Mouse (Mus musculus): ENCODE data around the gene Plekha6. TPM values are rescaled to one million over a fixed set of nuclear protein-coding genes. Genes with fewer than 3 reads are reported as not detected.

Plekha6 gene
- polyA plus RNA-seq, 1 experiment from 2014 or later: 18.7 TPM

GRCm38 (mm10) chr1:133204341-133204849 lies 40.4 kb downstream of the Plekha6 start:
- Histone ChIP-seq H3K36me3 (no peaks in the 10 kb centered on the region), H3K9ac (no peak overlapping the region), H3K4me3 (no peak overlapping the region), H3K4me2 (no peak overlapping the region), H3K9me3 (replicated peaks) (no peaks in the 10 kb centered on the region), H3K4me1 (replicated peaks) (peaks cover 42% of the 10 kb centered on the region), H3K27ac (ENCODE audit: poor library complexity, severe bottlenecking) (no peak overlapping the region), H3K27me3 (replicated peaks) (0 out of 2 replicates have a peak, but pooled peaks cover 4% of the 10 kb centered on the region)
- WGBS: 59% methylated on average over 11 of the region's 11 CpGs
- no peak for ATAC-seq (ENCODE audit: insufficient number of reproducible peaks, low FRiP score)

DNA sequence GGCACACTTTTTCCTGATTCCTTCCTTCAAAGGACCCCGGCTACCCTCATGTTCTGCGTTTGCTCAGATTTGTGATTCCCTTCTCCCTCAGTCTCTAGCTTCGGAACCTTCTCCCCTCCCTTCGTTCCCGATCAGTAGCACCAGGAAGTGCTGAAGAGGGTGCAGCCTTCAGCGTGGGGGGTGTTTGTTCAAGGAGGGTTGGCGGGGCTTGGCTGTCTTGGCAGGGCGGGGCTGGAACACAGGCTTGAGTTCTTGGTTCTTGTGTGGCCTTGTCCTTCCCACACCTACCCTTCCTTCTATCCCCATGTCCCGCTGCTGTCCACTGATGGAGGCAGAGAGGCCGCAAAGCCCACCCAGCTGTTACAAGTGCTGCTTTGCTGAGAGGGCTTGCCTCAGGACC lies 41.0 kb downstream of the Plekha6 start:
- 65% methylated on average over 10 of the region's 10 CpGs for WGBS
- H3K9ac ChIP-seq: no peak overlapping the region
- 0 out of 2 replicates have a peak, but pooled peaks cover 4% of the 10 kb centered on the region for H3K27me3 ChIP-seq (replicated peaks)
- no peak overlapping the region for H3K4me2 ChIP-seq
- H3K4me3 ChIP-seq: no peak overlapping the region
- ATAC-seq (ENCODE audit: insufficient number of reproducible peaks, low FRiP score): no peak
- peaks cover 43% of the 10 kb centered on the region for H3K4me1 ChIP-seq (replicated peaks)
- no peaks in the 10 kb centered on the region for H3K36me3 ChIP-seq
- no peak overlapping the region for H3K27ac ChIP-seq (ENCODE audit: poor library complexity, severe bottlenecking)
- H3K9me3 ChIP-seq (replicated peaks): no peaks in the 10 kb centered on the region

- no peak overlapping the region for H3K4me2 ChIP-seq
- 81% methylated on average over 10 of the region's 11 CpGs for WGBS
- no peak overlapping the region for H3K27ac ChIP-seq (ENCODE audit: poor library complexity, severe bottlenecking)
- H3K27me3 ChIP-seq (replicated peaks): 0 out of 2 replicates have a peak, but pooled peaks cover 4% of the 10 kb centered on the region
- H3K4me3 ChIP-seq: no peak overlapping the region
- H3K9me3 ChIP-seq (replicated peaks): no peaks in the 10 kb centered on the region
- ATAC-seq (ENCODE audit: insufficient number of reproducible peaks, low FRiP score): no peak
- no peaks in the 10 kb centered on the region for H3K36me3 ChIP-seq
- H3K9ac ChIP-seq: no peak overlapping the region
- peaks cover 49% of the 10 kb centered on the region for H3K4me1 ChIP-seq (replicated peaks)
These were observed 44.2 kb downstream of the Plekha6 start for GRCm38 (mm10) chr1:133208086-133208815.

GRCm38 (mm10) chr1:133209036-133209435 lies 45.0 kb downstream of the Plekha6 start:
- H3K4me2 ChIP-seq: no peak overlapping the region
- no peaks in the 10 kb centered on the region for H3K9me3 ChIP-seq (replicated peaks)
- H3K36me3 ChIP-seq: no peaks in the 10 kb centered on the region
- H3K4me3 ChIP-seq: no peak overlapping the region
- H3K27me3 ChIP-seq (replicated peaks): 0 out of 2 replicates have a peak, but pooled peaks cover 4% of the 10 kb centered on the region
- WGBS: 76% methylated on average over 11 of the region's 11 CpGs
- no peak overlapping the region for H3K9ac ChIP-seq
- peaks cover 50% of the 10 kb centered on the region for H3K4me1 ChIP-seq (replicated peaks)
- ATAC-seq (ENCODE audit: insufficient number of reproducible peaks, low FRiP score): no peak
- no peak overlapping the region for H3K27ac ChIP-seq (ENCODE audit: poor library complexity, severe bottlenecking)

DNA sequence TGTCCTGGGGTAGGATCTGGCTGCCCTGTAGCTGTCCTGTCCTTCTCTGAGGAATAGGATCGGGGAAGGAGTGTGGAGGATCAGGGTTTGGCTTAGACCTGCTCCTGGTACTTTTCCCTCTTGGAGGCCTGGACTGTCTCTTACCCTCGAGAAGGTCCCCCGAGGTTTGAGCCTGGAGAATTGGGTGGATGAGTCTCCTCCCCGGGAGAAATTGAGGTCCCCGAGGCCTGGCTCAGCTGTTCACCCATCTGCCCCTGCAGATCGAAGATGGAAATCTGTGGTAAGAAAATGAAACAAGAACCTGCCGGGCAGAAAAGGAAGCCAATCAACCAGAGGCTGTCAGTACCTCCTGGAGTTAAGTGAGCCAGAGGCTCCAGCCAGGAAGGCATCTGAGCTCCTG lies 45.5 kb downstream of the Plekha6 start:
- Histone ChIP-seq H3K4me2 (no peak overlapping the region), H3K4me1 (replicated peaks) (peaks cover 50% of the 10 kb centered on the region), H3K27ac (ENCODE audit: poor library complexity, severe bottlenecking) (no peak overlapping the region), H3K36me3 (no peaks in the 10 kb centered on the region), H3K9me3 (replicated peaks) (no peaks in the 10 kb centered on the region), H3K9ac (no peak overlapping the region), H3K4me3 (no peak overlapping the region), H3K27me3 (replicated peaks) (0 out of 2 replicates have a peak, but pooled peaks cover 4% of the 10 kb centered on the region)
- 43% methylated on average over 7 of the region's 7 CpGs for WGBS
- no peak for ATAC-seq (ENCODE audit: insufficient number of reproducible peaks, low FRiP score)

DNA sequence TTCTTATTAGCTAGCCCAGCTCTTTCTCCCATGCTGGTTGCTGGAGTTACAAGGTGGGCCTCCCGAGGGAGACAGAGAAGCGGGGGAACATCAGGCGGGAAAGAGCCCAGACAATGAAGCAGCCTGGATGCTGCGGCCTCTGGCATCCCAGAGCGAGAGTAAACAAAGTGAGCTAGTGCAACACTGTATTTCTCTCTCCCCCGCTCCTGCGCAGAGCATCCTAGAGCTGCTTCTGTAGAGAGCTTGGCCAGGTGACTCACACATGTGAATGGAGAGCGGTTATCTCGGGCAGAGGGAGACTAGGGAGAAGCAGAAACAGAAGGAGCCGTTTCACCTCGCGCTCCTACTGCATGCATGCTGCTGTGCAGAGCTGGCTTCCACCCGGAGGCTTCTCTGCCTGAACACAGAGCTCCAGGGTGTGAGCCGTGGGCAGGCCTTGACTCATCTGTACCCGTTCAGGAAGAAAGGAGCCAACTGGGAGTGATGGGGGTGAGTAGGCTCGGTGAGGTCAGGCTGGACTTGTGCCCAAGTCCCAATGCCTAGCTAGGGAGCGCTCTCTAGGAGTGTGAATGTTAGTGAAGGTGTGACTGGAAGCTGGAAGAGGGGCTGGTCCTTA lies 46.0 kb downstream of the Plekha6 start:
- Histone ChIP-seq H3K27me3 (replicated peaks) (0 out of 2 replicates have a peak, but pooled peaks cover 3% of the 10 kb centered on the region), H3K4me2 (no peak overlapping the region), H3K9ac (no peak overlapping the region), H3K4me3 (no peak overlapping the region), H3K36me3 (no peaks in the 10 kb centered on the region), H3K9me3 (replicated peaks) (no peaks in the 10 kb centered on the region), H3K4me1 (replicated peaks) (peaks cover 50% of the 10 kb centered on the region), H3K27ac (ENCODE audit: poor library complexity, severe bottlenecking) (peak overlapping the region; percentile 10; the same call in 1 of the 2 replicates)
- 41% methylated on average over 17 of the region's 17 CpGs for WGBS
- 0 out of 2 replicates have a peak, but pooled peaks have one; percentile 20 for ATAC-seq (ENCODE audit: insufficient number of reproducible peaks, low FRiP score)

DNA sequence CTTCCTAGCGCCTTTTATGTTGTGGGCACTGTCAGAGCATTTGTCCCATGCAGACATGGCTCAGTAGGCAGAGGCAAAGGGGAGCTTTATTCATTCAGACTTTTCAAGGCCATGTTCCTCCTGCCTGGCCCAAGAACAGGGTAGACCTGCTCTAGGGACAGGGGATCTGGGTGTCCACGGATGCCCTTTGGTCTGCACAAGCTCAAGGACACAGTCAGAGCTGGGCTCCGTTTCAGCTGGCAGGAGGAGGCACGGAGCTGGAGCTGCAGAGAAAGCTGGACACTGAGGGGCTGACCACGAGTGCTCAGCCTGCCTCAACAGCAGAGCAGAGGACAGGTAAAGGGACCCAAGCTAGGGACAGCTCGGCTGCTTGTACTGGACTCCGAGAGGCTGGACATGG lies 46.8 kb downstream of the Plekha6 start:
- no peaks in the 10 kb centered on the region for H3K36me3 ChIP-seq
- H3K27me3 ChIP-seq (replicated peaks): no peaks in the 10 kb centered on the region
- 0 out of 2 replicates have a peak, but pooled peaks have one; percentile 31 for ATAC-seq (ENCODE audit: insufficient number of reproducible peaks, low FRiP score)
- 74% methylated on average over 7 of the region's 7 CpGs for WGBS
- no peaks in the 10 kb centered on the region for H3K9me3 ChIP-seq (replicated peaks)
- H3K4me2 ChIP-seq: no peak overlapping the region
- H3K27ac ChIP-seq (ENCODE audit: poor library complexity, severe bottlenecking): no peak overlapping the region
- H3K9ac ChIP-seq: no peak overlapping the region
- H3K4me1 ChIP-seq (replicated peaks): peaks cover 53% of the 10 kb centered on the region
- no peak overlapping the region for H3K4me3 ChIP-seq

DNA sequence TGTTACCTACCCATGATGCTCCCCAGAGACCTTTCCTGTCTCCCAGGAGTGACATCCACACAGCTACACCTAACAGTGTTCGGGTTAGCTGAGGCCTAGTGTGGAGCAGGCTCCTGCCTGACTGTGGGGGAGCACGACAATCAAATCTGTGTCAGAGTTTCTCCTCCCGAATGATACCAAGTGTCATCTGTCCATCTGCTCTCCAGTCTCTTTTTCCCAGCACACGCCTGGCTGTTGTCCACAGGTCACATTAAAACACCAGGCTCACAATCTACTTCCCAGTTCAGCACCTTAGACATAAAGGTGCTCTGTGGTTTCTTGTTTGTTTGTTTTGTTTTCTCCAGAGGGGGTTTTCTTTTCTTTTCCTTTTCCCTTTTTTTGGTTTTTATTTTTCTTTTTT lies 48.3 kb downstream of the Plekha6 start:
- H3K9ac ChIP-seq: no peak overlapping the region
- H3K4me1 ChIP-seq (replicated peaks): peaks cover 68% of the 10 kb centered on the region
- no peak overlapping the region for H3K4me2 ChIP-seq
- H3K36me3 ChIP-seq: no peaks in the 10 kb centered on the region
- H3K27me3 ChIP-seq (replicated peaks): no peaks in the 10 kb centered on the region
- no peak for ATAC-seq (ENCODE audit: insufficient number of reproducible peaks, low FRiP score)
- WGBS: 65% methylated on average over 4 of the region's 4 CpGs
- no peak overlapping the region for H3K4me3 ChIP-seq
- no peaks in the 10 kb centered on the region for H3K9me3 ChIP-seq (replicated peaks)
- no peak overlapping the region for H3K27ac ChIP-seq (ENCODE audit: poor library complexity, severe bottlenecking)

- no peaks in the 10 kb centered on the region for H3K9me3 ChIP-seq (replicated peaks)
- no peaks in the 10 kb centered on the region for H3K27me3 ChIP-seq (replicated peaks)
- 68% methylated on average over 7 of the region's 7 CpGs for WGBS
- no peak overlapping the region for H3K4me2 ChIP-seq
- H3K4me3 ChIP-seq: no peak overlapping the region
- peaks cover 75% of the 10 kb centered on the region for H3K4me1 ChIP-seq (replicated peaks)
- H3K27ac ChIP-seq (ENCODE audit: poor library complexity, severe bottlenecking): no peak overlapping the region
- no peaks in the 10 kb centered on the region for H3K36me3 ChIP-seq
- no peak overlapping the region for H3K9ac ChIP-seq
- no peak for ATAC-seq (ENCODE audit: insufficient number of reproducible peaks, low FRiP score)
These were observed 49.1 kb downstream of the Plekha6 start for GRCm38 (mm10) chr1:133213098-133213497.

- peaks cover 75% of the 10 kb centered on the region for H3K4me1 ChIP-seq (replicated peaks)
These were observed 49.9 kb downstream of the Plekha6 start for GRCm38 (mm10) chr1:133213901-133214300.

GRCm38 (mm10) chr1:133214672-133215359 lies 50.8 kb downstream of the Plekha6 start:
- Histone ChIP-seq H3K4me1 (replicated peaks) (peaks cover 69% of the 10 kb centered on the region), H3K9ac (no peak overlapping the region), H3K27ac (ENCODE audit: poor library complexity, severe bottlenecking) (no peak overlapping the region), H3K4me2 (no peak overlapping the region), H3K36me3 (no peaks in the 10 kb centered on the region), H3K4me3 (no peak overlapping the region), H3K27me3 (replicated peaks) (no peaks in the 10 kb centered on the region), H3K9me3 (replicated peaks) (no peaks in the 10 kb centered on the region)
- no peak for ATAC-seq (ENCODE audit: insufficient number of reproducible peaks, low FRiP score)
- WGBS: 44% methylated on average over 7 of the region's 7 CpGs

More at GRCm38 (mm10) chr1:133213901-133214300, 49.9 kb downstream of the Plekha6 start:
- Histone ChIP-seq H3K9ac (no peak overlapping the region), H3K4me3 (no peak overlapping the region), H3K27ac (ENCODE audit: poor library complexity, severe bottlenecking) (no peak overlapping the region), H3K9me3 (replicated peaks) (no peaks in the 10 kb centered on the region), H3K36me3 (no peaks in the 10 kb centered on the region), H3K4me2 (no peak overlapping the region), H3K27me3 (replicated peaks) (no peaks in the 10 kb centered on the region)
- 86% methylated on average over 4 of the region's 4 CpGs for WGBS
- ATAC-seq (ENCODE audit: insufficient number of reproducible peaks, low FRiP score): no peak

Measured in heart, embryonic 12.5 days (tissue).